Mouse (Mus musculus): ENCODE measurements at regions not wholly inside any gene's neighbourhood (a gene's known extent, or its start where the extent isn't known, plus 50 kb on each side); places are given as distances from the start of the nearest gene placed in this dataset.
A peak's percentile ranks its signal among the peaks of the same experiment; 100 is the strongest.

- no peak for TF ChIP-seq POLR2A (IDR thresholded peaks at IDR 0.05; ENCODE audit: insufficient read depth, low read depth, low read length)
- no peak for TF ChIP-seq CTCF (IDR thresholded peaks at IDR 0.05)
- TF ChIP-seq EP300 (IDR thresholded peaks at IDR 0.05; ENCODE audit: insufficient read depth, low read depth, low read length), result no peak
- 39% methylated on average over 2 of the region's 2 CpGs for WGBS
These were observed 239.4 kb upstream of the Myt1l start for GRCm38 (mm10) chr12:29288801-29289200.

GRCm38 (mm10) chr12:29290591-29291351, 237.4 kb upstream of the Myt1l start:
- H3K36me3 ChIP-seq (ENCODE audit: control insufficient read depth, insufficient read depth, low read length), result no peaks in the 10 kb centered on the region
- H3K27me3 ChIP-seq (ENCODE audit: control insufficient read depth, insufficient read depth, low read length), result no peaks in the 10 kb centered on the region
- peak overlapping the region; percentile 47 for H3K4me3 ChIP-seq
- H3K27ac ChIP-seq, result peak overlapping the region; percentile 78
- H3K79me2 ChIP-seq (replicated peaks; ENCODE audit: control insufficient read depth, insufficient read depth, low read length), result no peaks in the 10 kb centered on the region
- WGBS, result 12% methylated on average over 23 of the region's 23 CpGs
- DNase-seq, result peak; percentile 90 to 96
- H3K9ac ChIP-seq (ENCODE audit: low read depth, low read length), result peak overlapping the region; percentile 57
- intact Hi-C loops (cut with DNase I), result no loop called here
- peaks cover 3% of the 10 kb centered on the region for H3K4me1 ChIP-seq (ENCODE audit: control insufficient read depth, insufficient read depth, low read length)
- TF ChIP-seq CTCF (IDR thresholded peaks at IDR 0.05) (peak; percentile 29), POLR2A (IDR thresholded peaks at IDR 0.05; ENCODE audit: insufficient read depth, low read depth, low read length) (peak; percentile 89), EP300 (IDR thresholded peaks at IDR 0.05; ENCODE audit: insufficient read depth, low read depth, low read length) (no peak)

More at GRCm38 (mm10) chr12:29288801-29289200, 239.4 kb upstream of the Myt1l start:
- no peaks in the 10 kb centered on the region for H3K27me3 ChIP-seq (ENCODE audit: control insufficient read depth, insufficient read depth, low read length)
- DNase-seq, result no peak
- no peaks in the 10 kb centered on the region for H3K79me2 ChIP-seq (replicated peaks; ENCODE audit: control insufficient read depth, insufficient read depth, low read length)
- H3K9ac ChIP-seq (ENCODE audit: low read depth, low read length), result no peak overlapping the region
- H3K4me3 ChIP-seq, result no peak overlapping the region
- intact Hi-C loops (cut with DNase I), result no loop called here
- no peaks in the 10 kb centered on the region for H3K36me3 ChIP-seq (ENCODE audit: control insufficient read depth, insufficient read depth, low read length)
- peaks cover 3% of the 10 kb centered on the region for H3K4me1 ChIP-seq (ENCODE audit: control insufficient read depth, insufficient read depth, low read length)
- no peak overlapping the region for H3K27ac ChIP-seq

- DNase-seq, result no peak
- Histone ChIP-seq H3K4me3 (no peak overlapping the region), H3K79me2 (replicated peaks; ENCODE audit: control insufficient read depth, insufficient read depth, low read length) (no peaks in the 10 kb centered on the region), H3K9ac (ENCODE audit: low read depth, low read length) (no peak overlapping the region), H3K27ac (no peak overlapping the region), H3K27me3 (ENCODE audit: control insufficient read depth, insufficient read depth, low read length) (no peaks in the 10 kb centered on the region), H3K4me1 (ENCODE audit: control insufficient read depth, insufficient read depth, low read length) (no peaks in the 10 kb centered on the region), H3K36me3 (ENCODE audit: control insufficient read depth, insufficient read depth, low read length) (no peaks in the 10 kb centered on the region)
- WGBS, result 59% methylated on average over 5 of the region's 5 CpGs
- intact Hi-C loops (cut with DNase I), result no loop called here
- TF ChIP-seq CTCF (IDR thresholded peaks at IDR 0.05), result no peak
These were observed 230.2 kb upstream of the Myt1l start for GRCm38 (mm10) chr12:29297984-29298383.

GRCm38 (mm10) chr12:29315636-29316035, 212.5 kb upstream of the Myt1l start:
- intact Hi-C loops (cut with DNase I), result no loop called here
- no peaks in the 10 kb centered on the region for H3K27me3 ChIP-seq (ENCODE audit: control insufficient read depth, insufficient read depth, low read length)
- no peak for DNase-seq
- H3K9ac ChIP-seq (ENCODE audit: low read depth, low read length), result no peak overlapping the region
- no peak overlapping the region for H3K27ac ChIP-seq
- H3K79me2 ChIP-seq (replicated peaks; ENCODE audit: control insufficient read depth, insufficient read depth, low read length), result no peaks in the 10 kb centered on the region
- H3K4me1 ChIP-seq (ENCODE audit: control insufficient read depth, insufficient read depth, low read length), result no peaks in the 10 kb centered on the region
- no peak for TF ChIP-seq EP300 (IDR thresholded peaks at IDR 0.05; ENCODE audit: insufficient read depth, low read depth, low read length)
- no peak for TF ChIP-seq POLR2A (IDR thresholded peaks at IDR 0.05; ENCODE audit: insufficient read depth, low read depth, low read length)
- no peak for TF ChIP-seq CTCF (IDR thresholded peaks at IDR 0.05)
- H3K4me3 ChIP-seq, result no peak overlapping the region
- H3K36me3 ChIP-seq (ENCODE audit: control insufficient read depth, insufficient read depth, low read length), result no peaks in the 10 kb centered on the region
- 34% methylated on average over 1 of the region's 1 CpGs for WGBS

GRCm38 (mm10) chr12:29321468-29321867, 206.7 kb upstream of the Myt1l start:
- intact Hi-C loops (cut with DNase I), result no loop called here
- Histone ChIP-seq H3K27me3 (ENCODE audit: control insufficient read depth, insufficient read depth, low read length) (no peaks in the 10 kb centered on the region), H3K36me3 (ENCODE audit: control insufficient read depth, insufficient read depth, low read length) (no peaks in the 10 kb centered on the region), H3K27ac (no peak overlapping the region), H3K4me1 (ENCODE audit: control insufficient read depth, insufficient read depth, low read length) (no peaks in the 10 kb centered on the region), H3K79me2 (replicated peaks; ENCODE audit: control insufficient read depth, insufficient read depth, low read length) (no peaks in the 10 kb centered on the region), H3K9ac (ENCODE audit: low read depth, low read length) (no peak overlapping the region), H3K4me3 (no peak overlapping the region)
- WGBS, result 37% methylated on average over 2 of the region's 2 CpGs
- TF ChIP-seq POLR2A (IDR thresholded peaks at IDR 0.05; ENCODE audit: insufficient read depth, low read depth, low read length), result no peak
- no peak for TF ChIP-seq CTCF (IDR thresholded peaks at IDR 0.05)
- TF ChIP-seq EP300 (IDR thresholded peaks at IDR 0.05; ENCODE audit: insufficient read depth, low read depth, low read length), result no peak
- DNase-seq, result no peak

- Histone ChIP-seq H3K36me3 (ENCODE audit: control insufficient read depth, insufficient read depth, low read length) (no peaks in the 10 kb centered on the region), H3K4me1 (ENCODE audit: control insufficient read depth, insufficient read depth, low read length) (no peaks in the 10 kb centered on the region), H3K79me2 (replicated peaks; ENCODE audit: control insufficient read depth, insufficient read depth, low read length) (no peaks in the 10 kb centered on the region), H3K27me3 (ENCODE audit: control insufficient read depth, insufficient read depth, low read length) (no peaks in the 10 kb centered on the region), H3K4me3 (no peak overlapping the region), H3K9ac (ENCODE audit: low read depth, low read length) (no peak overlapping the region), H3K27ac (no peak overlapping the region)
- DNase-seq, result no peak
- TF ChIP-seq CTCF (IDR thresholded peaks at IDR 0.05) (no peak), EP300 (IDR thresholded peaks at IDR 0.05; ENCODE audit: insufficient read depth, low read depth, low read length) (no peak)
- intact Hi-C loops (cut with DNase I), result no loop called here
- 20% methylated on average over 3 of the region's 3 CpGs for WGBS
These were observed 204.7 kb upstream of the Myt1l start for GRCm38 (mm10) chr12:29323534-29323933.

Measured in heart, adult 2 months (tissue).